Mouse (Mus musculus) stomach, embryonic 16.5 days (tissue): ENCODE data around the gene Ccdc113. TPM values are rescaled to one million over a fixed set of nuclear protein-coding genes. Genes with fewer than 3 reads are reported as not detected.

ENCODE experiments used
- ATAC-seq: fragments of 200-750 bp; cut with Nextera tagmentation; 2 replicates; pipeline ENCODE4 v1.8.0; 2017; ENCODE audit warnings: moderate number of reproducible peaks, moderate TSS enrichment; ENCODE audit not compliant: insufficient read depth, low FRiP score
- H3K27ac ChIP-seq: fragments of 300-500 bp; sonication (generic); 2 replicates; pipeline ENCODE4 v1.5.1; 2014; ENCODE audit warnings: low read length
- H3K27me3 ChIP-seq: fragments of 300-500 bp; sonication (generic); 2 replicates; pipeline ENCODE4 v1.6.1; 2014; ENCODE audit warnings: low read length, control low read depth, mixed read lengths; ENCODE audit not compliant: control insufficient read depth, insufficient read depth
- H3K36me3 ChIP-seq: fragments of 300-500 bp; sonication (generic); 2 replicates; pipeline ENCODE4 v1.6.1; 2014; ENCODE audit warnings: low read length; ENCODE audit not compliant: control insufficient read depth, insufficient read depth
- H3K4me1 ChIP-seq: fragments of 300-500 bp; sonication (generic); 2 replicates; pipeline ENCODE4 v1.6.1; 2014; ENCODE audit warnings: low read length, control low read depth, mixed read lengths; ENCODE audit not compliant: control insufficient read depth, insufficient read depth
- H3K4me2 ChIP-seq: fragments of 300-500 bp; sonication (generic); 2 replicates; pipeline ENCODE4 v1.6.1; 2014; ENCODE audit warnings: low read depth, low read length, mixed read lengths
- H3K4me3 ChIP-seq: fragments of 300-500 bp; sonication (generic); replicated peaks from 2 replicates; pipeline ENCODE4 v1.5.1; 2014; ENCODE audit warnings: mild to moderate bottlenecking, low read length
- H3K9ac ChIP-seq: fragments of 300-500 bp; sonication (generic); 2 replicates; pipeline ENCODE4 v1.6.1; 2014; ENCODE audit warnings: low read length
- H3K9me3 ChIP-seq: fragments of 300-500 bp; sonication (generic); replicated peaks from 2 replicates; pipeline ENCODE4 v1.6.1; 2016; ENCODE audit warnings: low read length, control low read depth; ENCODE audit not compliant: control insufficient read depth
- WGBS: fragments of 180-500 bp; shearing (Covaris S2); extraction: QIAGEN DNeasy Blood & Tissue Kit; methylation state at CpG from one replicate; pipeline ENCODE4 v1.1.7; 2014; 5-methylcytosine and 5-hydroxymethylcytosine counted together
- polyA plus RNA-seq: library from polyadenylated mRNA; unstranded; fragments of >200 nt; fragmentation: Nextera tagmentation; extraction: Ambion mirVana; gene quantifications from 2 replicates; pipeline ENCODE4 v1.2.1, GENCODE M21; 2015

The Ccdc113 gene
- polyA plus RNA-seq, 1 experiment from 2014 or later, result 0.31 TPM

DNA sequence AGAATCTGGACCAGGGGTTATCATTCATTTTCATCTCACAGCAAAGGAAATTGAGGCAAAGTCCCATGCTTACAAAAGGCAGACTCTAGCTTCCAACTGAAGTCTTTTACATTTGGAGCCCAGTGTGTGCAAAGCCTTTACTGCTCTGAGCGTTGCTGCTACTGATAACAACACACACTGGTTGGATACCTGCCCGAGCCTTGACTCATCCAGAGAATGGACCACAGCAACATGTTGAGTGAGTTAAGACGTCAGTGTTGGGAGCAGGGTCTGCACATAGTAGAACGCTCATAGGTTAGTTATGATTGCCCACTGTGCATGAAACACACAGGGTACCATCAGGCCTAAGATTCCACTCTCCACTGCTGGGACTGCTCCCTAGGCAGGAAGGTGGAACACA is 9.9 kb upstream of the Ccdc113 start:
- Histone ChIP-seq H3K4me3 (no peak overlapping the region), H3K27me3 (no peaks in the 10 kb centered on the region), H3K9ac (no peak overlapping the region), H3K36me3 (no peaks in the 10 kb centered on the region), H3K9me3 (no peaks in the 10 kb centered on the region), H3K4me1 (no peaks in the 10 kb centered on the region), H3K4me2 (no peak overlapping the region), H3K27ac (no peak overlapping the region)
- no peak for ATAC-seq
- WGBS, result 89% methylated on average over 4 of the region's 4 CpGs

- H3K4me3 ChIP-seq, result no peak overlapping the region
- H3K4me1 ChIP-seq, result no peaks in the 10 kb centered on the region
- no peaks in the 10 kb centered on the region for H3K27me3 ChIP-seq
- no peak overlapping the region for H3K4me2 ChIP-seq
- no peaks in the 10 kb centered on the region for H3K9me3 ChIP-seq
- no peak for ATAC-seq
- H3K36me3 ChIP-seq, result no peaks in the 10 kb centered on the region
- H3K27ac ChIP-seq, result no peak overlapping the region
- 86% methylated on average over 10 of the region's 10 CpGs for WGBS
- no peak overlapping the region for H3K9ac ChIP-seq
Observed at GRCm38 (mm10) chr8:95528194-95528593, 5.7 kb upstream of the Ccdc113 start.

GRCm38 (mm10) chr8:95528750-95529310 is 5.1 kb upstream of the Ccdc113 start:
- H3K9ac ChIP-seq, result no peak overlapping the region
- WGBS, result 59% methylated on average over 9 of the region's 9 CpGs
- H3K27me3 ChIP-seq, result no peaks in the 10 kb centered on the region
- H3K9me3 ChIP-seq, result no peaks in the 10 kb centered on the region
- H3K4me3 ChIP-seq, result no peak overlapping the region
- no peaks in the 10 kb centered on the region for H3K36me3 ChIP-seq
- ATAC-seq, result no peak
- no peaks in the 10 kb centered on the region for H3K4me1 ChIP-seq
- H3K4me2 ChIP-seq, result no peak overlapping the region
- H3K27ac ChIP-seq, result no peak overlapping the region

GRCm38 (mm10) chr8:95532206-95532605 is 1.7 kb upstream of the Ccdc113 start:
- H3K4me3 ChIP-seq, result no peak overlapping the region
- WGBS, result 37% methylated on average over 4 of the region's 4 CpGs
- no peak for ATAC-seq
- H3K36me3 ChIP-seq, result no peaks in the 10 kb centered on the region
- H3K4me2 ChIP-seq, result no peak overlapping the region
- H3K9ac ChIP-seq, result no peak overlapping the region
- H3K9me3 ChIP-seq, result no peaks in the 10 kb centered on the region
- H3K4me1 ChIP-seq, result no peaks in the 10 kb centered on the region
- H3K27me3 ChIP-seq, result no peaks in the 10 kb centered on the region
- no peak overlapping the region for H3K27ac ChIP-seq

DNA sequence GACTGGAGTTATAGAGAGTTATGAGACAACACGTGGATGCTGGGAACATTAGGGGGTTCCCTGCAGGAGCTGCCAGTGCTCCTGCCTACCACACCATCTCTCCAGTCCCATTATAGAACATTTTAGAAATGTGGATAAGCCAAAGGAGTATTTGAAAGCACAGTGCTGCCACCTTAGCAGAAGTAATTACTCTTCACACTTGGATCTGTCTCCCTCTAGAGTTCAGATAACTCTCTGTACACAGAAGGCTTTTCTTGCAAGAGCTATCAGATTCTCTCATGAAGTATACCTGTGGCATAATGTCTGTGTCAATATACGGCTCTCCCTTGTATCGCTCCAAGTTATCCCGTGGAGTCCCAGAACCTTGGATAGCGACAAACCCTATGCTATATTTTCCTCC is 5.6 kb downstream of the Ccdc113 start:
- no peaks in the 10 kb centered on the region for H3K4me1 ChIP-seq
- H3K27me3 ChIP-seq, result no peaks in the 10 kb centered on the region
- WGBS, result 67% methylated on average over 5 of the region's 5 CpGs
- no peaks in the 10 kb centered on the region for H3K9me3 ChIP-seq
- no peak overlapping the region for H3K4me2 ChIP-seq
- no peak overlapping the region for H3K9ac ChIP-seq
- no peak for ATAC-seq
- H3K4me3 ChIP-seq, result no peak overlapping the region
- H3K36me3 ChIP-seq, result no peaks in the 10 kb centered on the region
- no peak overlapping the region for H3K27ac ChIP-seq

GRCm38 (mm10) chr8:95542191-95542590 is 8.3 kb downstream of the Ccdc113 start:
- ATAC-seq, result no peak
- WGBS, result 80% methylated on average over 6 of the region's 6 CpGs
- H3K4me2 ChIP-seq, result no peak overlapping the region
- H3K4me3 ChIP-seq, result no peak overlapping the region
- H3K27ac ChIP-seq, result no peak overlapping the region
- no peak overlapping the region for H3K9ac ChIP-seq
- no peaks in the 10 kb centered on the region for H3K36me3 ChIP-seq
- H3K27me3 ChIP-seq, result no peaks in the 10 kb centered on the region
- H3K4me1 ChIP-seq, result no peaks in the 10 kb centered on the region
- no peaks in the 10 kb centered on the region for H3K9me3 ChIP-seq

GRCm38 (mm10) chr8:95543065-95543464 is 9.2 kb downstream of the Ccdc113 start:
- no peak overlapping the region for H3K27ac ChIP-seq
- WGBS, result 62% methylated on average over 3 of the region's 3 CpGs
- no peak overlapping the region for H3K4me2 ChIP-seq
- H3K27me3 ChIP-seq, result no peaks in the 10 kb centered on the region
- no peaks in the 10 kb centered on the region for H3K9me3 ChIP-seq
- H3K36me3 ChIP-seq, result no peaks in the 10 kb centered on the region
- no peak overlapping the region for H3K4me3 ChIP-seq
- no peak overlapping the region for H3K9ac ChIP-seq
- H3K4me1 ChIP-seq, result no peaks in the 10 kb centered on the region
- no peak for ATAC-seq

DNA sequence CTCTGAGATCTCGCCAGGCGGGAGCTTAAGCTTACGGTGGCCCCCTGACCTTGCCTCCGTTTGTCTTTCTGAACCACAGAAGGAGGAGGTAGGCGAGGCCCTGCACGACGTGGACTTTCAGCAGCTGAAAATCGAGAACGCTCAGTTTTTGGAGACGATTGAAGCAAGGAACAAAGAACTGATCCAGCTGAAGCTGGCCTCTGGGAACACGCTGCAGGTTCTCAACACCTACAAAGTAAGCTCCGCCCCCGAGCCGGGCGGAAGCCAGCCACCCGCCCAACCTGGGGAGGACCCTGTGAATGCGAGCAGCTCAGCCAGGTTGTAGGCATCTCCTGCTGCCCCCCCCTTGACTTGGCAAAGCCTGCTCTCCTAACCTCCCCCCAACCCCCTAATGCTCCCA is 11.9 kb downstream of the Ccdc113 start:
- no peaks in the 10 kb centered on the region for H3K27me3 ChIP-seq
- no peak for ATAC-seq
- no peaks in the 10 kb centered on the region for H3K9me3 ChIP-seq
- no peak overlapping the region for H3K4me3 ChIP-seq
- no peak overlapping the region for H3K27ac ChIP-seq
- 71% methylated on average over 17 of the region's 17 CpGs for WGBS
- no peak overlapping the region for H3K9ac ChIP-seq
- no peaks in the 10 kb centered on the region for H3K4me1 ChIP-seq
- no peak overlapping the region for H3K4me2 ChIP-seq
- H3K36me3 ChIP-seq, result no peaks in the 10 kb centered on the region

GRCm38 (mm10) chr8:95546986-95547385 is 13.1 kb downstream of the Ccdc113 start:
- no peaks in the 10 kb centered on the region for H3K27me3 ChIP-seq

DNA sequence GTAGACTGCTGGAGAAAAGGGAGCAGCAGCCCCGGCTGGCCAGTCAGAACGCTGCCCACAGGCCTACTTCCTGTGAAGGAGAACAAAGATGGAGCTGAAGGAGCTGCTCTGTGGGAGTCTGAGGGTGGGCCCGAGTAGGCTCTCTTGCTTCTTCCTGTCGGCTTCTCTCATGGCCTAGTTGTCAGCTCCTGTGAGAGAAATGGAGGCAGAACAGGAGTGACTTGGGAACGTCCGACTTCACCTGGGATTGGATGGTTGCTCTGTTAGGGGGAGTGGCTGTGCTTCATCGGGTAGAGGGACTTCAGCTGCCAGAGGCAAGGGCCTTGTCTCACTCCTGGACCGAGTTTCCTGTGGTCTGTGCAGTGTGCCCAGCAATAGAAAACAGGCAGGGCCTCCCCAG is 14.0 kb downstream of the Ccdc113 start:
- Histone ChIP-seq H3K27me3 (no peaks in the 10 kb centered on the region), H3K4me3 (no peak overlapping the region), H3K9ac (no peak overlapping the region), H3K36me3 (no peaks in the 10 kb centered on the region), H3K4me1 (no peaks in the 10 kb centered on the region), H3K9me3 (no peaks in the 10 kb centered on the region), H3K27ac (no peak overlapping the region), H3K4me2 (no peak overlapping the region)
- ATAC-seq, result no peak
- WGBS, result 55% methylated on average over 8 of the region's 8 CpGs

More at GRCm38 (mm10) chr8:95546986-95547385, 13.1 kb downstream of the Ccdc113 start:
- 79% methylated on average over 4 of the region's 4 CpGs for WGBS
- Histone ChIP-seq H3K9ac (no peak overlapping the region), H3K4me3 (no peak overlapping the region), H3K4me1 (no peaks in the 10 kb centered on the region), H3K36me3 (no peaks in the 10 kb centered on the region), H3K27ac (no peak overlapping the region), H3K9me3 (no peaks in the 10 kb centered on the region), H3K4me2 (no peak overlapping the region)
- ATAC-seq, result no peak
